Mouse (Mus musculus) heart, adult 11 months (tissue): ENCODE results near the gene Traf6.
A peak's percentile ranks its signal among the peaks of the same experiment; 100 is the strongest.

Source experiments
- DNase-seq: peaks from one replicate; pipeline ENCODE4 v3.0.0; 2022

Gene Traf6

DNA sequence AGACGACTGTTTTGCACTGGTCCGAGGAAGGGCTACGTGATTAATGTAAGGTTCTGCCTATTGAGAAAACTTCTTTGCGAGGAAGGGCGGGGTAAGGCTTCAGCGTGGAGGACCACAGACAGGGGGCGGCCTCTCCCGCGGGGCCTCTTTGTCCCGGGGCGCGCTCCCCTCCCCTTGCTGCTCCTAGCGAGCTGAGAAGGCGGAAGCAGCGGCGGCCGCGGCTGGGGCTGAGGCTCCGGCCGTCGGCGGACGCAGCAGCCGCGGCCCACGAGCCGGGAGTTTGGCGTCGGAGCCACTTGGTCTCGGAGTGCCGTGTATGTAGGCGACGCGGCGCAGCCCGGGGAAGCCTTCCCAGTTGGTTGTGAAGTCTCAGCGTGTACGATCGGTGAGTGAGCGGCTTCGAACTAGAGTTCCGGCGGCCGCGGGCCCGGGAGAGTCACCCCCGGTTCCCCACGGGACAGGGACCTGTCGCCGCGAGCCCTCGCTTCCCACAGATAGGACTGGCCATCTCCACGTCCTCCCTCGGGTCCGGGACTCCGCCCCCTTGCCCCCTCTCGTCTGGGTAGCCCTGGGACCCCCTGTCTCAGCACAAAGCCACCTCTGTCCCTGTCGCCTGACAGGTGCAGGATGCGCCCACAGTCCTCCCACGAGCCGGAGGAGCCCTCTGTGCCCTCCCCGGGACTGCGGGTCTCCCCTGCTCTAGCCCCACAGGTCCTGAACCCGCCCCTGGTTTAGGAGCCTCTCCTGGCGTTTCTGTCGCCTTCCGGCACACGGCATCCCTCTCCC lies at the start of gene Traf6:
Traf6 (plus strand) TSS at position 194 of the 786 bp plus-strand sequence.
- DNase-seq = peak; percentile 99

GRCm38 (mm10) chr2:101638979-101639839 lies 39.0 kb upstream of the Traf6 start:
- DNase-seq = no peak

DNA sequence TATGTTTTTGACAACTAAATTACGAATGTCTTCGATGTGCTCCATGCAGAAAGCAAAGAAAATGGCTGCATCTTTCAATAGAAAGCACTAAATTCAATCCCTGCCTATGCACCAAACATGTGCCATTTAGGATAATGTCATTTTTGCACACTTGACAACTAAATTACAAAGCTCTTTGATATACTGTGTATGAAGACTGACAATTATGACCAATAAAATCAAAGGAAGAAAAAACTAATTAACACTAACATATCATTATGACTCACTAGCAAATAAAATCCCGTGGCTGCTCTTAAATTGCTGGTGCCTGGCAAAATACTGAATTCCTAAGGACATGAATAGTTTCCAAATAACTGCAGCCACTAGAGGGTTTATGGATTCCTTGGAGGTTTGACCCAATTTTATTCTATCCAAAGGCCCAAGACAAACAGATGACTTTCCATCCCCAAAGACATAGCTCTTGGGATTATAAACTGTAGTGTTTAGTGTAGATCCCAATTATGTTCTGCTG lies 38.3 kb upstream of the Traf6 start:
- no peak for DNase-seq

DNA sequence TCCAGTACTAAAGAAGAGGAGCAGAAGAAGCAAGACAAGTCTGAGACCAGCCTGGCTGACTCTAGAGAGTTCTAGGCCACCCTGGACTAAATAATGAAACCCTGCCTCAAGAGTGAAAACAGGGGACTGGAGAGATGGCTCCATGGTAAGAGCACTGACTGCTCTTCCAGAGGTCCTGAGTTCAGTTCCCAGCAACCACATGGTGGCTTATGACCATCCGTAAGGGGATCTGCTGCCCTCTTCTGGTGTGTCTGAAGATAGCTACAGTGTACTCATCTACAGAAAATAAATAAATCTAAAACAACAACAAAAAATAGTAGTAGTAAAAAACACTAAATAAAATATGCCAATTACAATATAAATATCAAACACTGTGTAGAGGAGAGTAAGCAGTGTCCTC lies 32.4 kb upstream of the Traf6 start:
- DNase-seq = no peak

- DNase-seq = peak; percentile 61
These were observed 29.9 kb upstream of the Traf6 start for GRCm38 (mm10) chr2:101648361-101648760.

DNA sequence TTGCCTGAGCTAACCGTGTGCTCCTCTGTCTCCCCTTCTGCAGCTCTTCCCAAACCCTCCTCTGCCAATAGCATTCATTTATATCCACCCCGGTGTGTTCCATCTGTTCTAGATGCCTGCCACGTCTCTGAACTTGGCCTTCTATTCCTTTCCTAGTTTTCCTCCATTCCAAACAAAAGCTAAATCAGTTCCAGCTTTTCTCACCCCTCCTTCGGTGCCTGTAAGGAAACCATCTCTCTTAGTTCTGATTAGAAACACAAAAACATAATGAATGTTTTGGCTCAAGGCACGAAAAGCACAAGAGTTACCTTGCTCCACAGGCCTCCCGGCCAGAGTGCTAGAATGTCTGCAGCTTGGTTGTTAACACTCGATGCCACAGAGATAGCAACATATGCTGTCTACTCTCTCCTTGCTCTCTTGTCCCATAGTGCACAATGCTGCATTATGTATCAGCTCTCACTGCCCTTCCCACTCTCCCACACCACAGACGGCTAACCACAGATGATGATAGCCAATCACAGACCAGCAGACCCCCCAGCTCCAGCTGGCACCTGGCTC lies 29.0 kb upstream of the Traf6 start, which contains the start of the genes Rag1 and B230118H07Rik:
Rag1 (minus strand) TSS at position 388 of the 558 bp plus-strand sequence.
B230118H07Rik (minus strand) TSS at position 419 of the 558 bp plus-strand sequence.
- DNase-seq = no peak

DNA sequence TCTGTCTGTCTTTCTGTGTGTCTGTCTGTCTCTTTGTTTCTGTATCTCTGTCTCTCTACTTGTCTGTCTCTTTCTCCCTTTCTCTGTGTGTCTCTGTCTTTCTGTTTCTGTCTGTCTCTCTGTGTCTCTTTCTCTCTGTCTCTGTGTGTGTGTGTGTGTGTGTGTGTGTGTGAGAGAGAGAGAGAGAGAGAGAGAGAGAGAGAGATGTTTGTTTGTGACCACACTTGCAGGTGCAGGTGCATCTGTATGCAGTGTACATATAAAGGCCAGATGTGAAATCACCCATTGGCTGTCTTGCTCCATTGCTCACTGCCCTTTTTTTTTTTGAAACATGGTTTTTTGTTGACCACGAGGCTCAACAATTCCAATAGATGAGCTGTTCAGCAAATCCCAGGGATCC lies 27.8 kb upstream of the Traf6 start:
- DNase-seq = peak; percentile 8

DNA sequence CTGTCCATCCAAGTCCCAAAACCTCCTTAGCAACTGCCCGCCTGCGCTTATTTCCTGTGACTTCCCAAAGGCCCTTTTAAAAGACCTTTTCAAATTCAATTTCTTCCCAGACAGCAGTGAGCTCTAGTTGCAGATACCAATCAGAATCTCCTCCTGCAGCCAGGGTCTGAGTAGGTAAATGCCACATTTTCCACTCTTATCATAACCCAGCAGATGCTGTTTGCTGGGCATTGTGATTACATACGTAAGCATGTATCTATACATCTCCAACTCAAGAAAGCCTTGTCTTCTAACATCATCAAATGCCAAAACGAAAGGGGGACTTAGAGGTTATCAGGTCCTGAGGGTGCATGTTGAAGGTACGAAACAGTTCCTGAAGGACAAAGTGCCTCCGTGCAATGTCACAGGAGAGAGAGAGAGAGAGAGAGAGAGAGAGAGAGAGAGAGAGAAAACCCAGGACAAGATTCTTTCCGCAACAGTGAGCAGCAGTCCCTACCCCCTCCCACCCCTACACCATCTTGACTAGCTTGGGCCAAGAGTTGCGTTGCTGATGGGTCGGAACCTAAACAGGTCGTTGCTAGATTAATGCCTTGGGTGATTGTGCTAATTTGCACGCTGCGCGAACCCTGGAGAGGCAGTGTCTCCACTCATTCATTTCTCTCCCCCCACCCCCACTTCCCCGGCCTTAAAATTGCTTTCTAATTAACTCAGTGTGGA lies 25.9 kb upstream of the Traf6 start:
- DNase-seq = no peak

DNA sequence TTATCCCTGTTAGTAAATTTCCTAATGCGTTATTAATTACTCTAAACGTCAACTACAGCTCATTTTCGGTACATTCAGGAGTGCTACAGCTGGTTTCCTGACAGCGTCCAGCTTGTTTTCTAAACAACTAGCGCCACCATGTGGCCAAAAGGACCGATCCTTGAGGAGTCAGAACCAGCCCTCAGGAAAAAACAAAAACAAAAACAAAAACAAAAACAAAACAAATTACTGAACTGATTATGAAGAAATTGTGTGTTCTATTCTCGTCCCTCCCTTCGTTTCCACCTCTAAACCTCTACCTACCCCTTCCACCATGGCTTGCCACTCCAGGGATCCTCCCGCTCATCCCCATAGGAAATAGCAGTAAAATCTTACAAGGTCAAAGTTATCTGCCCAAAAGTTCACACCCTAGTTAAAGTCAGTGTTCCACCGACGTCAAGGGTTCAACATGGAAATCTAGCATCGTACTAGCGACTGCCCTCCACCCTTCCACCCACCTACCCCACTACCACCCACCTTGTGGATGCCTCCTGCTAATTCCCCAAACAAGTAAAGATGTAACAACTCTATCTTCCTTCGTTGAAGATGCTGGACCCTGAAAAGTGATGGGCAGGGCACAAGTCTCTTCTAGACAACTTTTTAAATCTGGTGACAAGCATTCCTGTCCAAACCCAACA lies 25.2 kb upstream of the Traf6 start:
- no peak for DNase-seq

- peak; percentile 41 for DNase-seq
These were observed 17.7 kb upstream of the Traf6 start for GRCm38 (mm10) chr2:101660536-101660935.

DNA sequence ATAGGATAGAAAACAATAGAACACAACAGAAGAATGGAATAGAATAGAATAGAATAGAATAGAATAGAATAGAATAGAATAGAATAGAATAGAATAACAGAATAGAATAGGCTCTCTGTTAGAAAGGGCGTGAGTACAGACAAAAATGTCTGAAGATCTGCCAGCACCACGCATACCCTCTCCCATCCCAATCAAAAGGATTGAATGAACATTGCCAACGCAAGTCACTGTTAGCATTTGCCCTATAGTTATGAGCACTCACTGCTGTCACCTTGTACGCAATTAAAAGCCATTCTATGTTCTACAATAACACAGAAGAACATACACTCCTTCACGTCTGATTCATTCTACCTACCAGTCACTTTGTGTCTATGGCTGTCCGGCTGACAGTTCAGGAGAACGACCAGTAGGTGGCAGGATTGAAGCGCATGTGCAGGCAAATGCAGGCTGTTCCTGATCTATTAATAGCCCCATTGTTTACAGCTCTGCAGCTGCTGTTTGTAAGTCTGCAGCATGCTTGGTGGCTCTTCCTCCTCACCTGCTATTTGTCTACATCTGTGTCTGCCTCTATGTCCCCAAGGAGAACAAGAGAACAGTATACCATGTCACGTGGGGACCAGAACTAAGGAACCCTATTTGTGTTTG lies 13.0 kb upstream of the Traf6 start:
- DNase-seq = peak; percentile 95

DNA sequence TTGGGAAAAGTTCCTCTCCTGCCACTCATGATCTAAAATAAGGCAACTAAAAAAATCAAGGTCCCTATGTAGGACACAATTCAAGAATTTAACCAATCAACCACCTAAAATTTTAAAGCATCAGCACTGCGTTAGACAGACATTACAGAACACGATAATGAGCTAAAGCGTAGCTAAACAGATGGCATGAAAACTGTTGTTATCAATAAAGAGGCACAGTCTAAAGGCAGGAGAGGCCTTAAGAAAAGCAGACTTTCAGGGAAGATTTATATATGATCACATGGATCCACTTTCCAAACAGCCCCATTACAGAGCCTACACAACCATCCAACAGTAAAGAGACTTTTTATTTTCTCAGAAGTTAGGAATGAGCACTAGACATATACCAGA lies 12.5 kb upstream of the Traf6 start:
- no peak for DNase-seq

- peak; percentile 58 for DNase-seq
These were observed 9.5 kb upstream of the Traf6 start for GRCm38 (mm10) chr2:101668751-101669150.

DNA sequence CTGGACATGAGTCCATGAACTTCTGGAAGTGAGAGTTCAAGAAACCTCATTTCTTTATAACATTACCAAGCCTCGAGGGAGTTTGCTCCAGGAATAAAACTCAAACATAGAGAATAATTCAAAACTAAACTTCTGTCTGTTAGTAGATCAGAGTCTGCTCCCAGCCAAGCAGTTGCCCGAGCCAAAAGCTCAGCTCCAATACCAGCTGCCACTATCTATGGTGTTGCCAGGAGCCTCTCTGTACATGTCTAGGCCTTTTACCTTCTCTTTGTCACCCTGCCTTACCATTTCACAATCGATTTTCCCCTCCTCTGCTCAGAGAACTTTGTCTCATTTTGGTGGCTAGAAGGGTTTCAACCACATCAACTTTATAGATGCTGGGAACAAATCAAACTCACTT lies 4.7 kb upstream of the Traf6 start:
- peak; percentile 39 for DNase-seq

- DNase-seq = peak; percentile 67
These were observed 1.0 kb downstream of the Traf6 start for GRCm38 (mm10) chr2:101679164-101679784.

DNA sequence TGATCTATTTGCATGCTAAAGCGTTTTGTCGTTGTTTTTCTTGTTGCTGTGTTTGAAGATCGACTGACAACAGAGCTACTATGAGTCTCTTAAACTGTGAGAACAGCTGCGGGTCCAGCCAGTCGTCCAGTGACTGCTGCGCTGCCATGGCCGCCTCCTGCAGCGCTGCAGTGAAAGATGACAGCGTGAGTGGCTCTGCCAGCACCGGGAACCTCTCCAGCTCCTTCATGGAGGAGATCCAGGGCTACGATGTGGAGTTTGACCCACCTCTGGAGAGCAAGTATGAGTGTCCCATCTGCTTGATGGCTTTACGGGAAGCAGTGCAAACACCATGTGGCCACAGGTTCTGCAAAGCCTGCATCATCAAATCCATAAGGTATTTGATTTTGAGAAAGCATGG lies 6.2 kb downstream of the Traf6 start:
- peak; percentile 93 for DNase-seq

DNA sequence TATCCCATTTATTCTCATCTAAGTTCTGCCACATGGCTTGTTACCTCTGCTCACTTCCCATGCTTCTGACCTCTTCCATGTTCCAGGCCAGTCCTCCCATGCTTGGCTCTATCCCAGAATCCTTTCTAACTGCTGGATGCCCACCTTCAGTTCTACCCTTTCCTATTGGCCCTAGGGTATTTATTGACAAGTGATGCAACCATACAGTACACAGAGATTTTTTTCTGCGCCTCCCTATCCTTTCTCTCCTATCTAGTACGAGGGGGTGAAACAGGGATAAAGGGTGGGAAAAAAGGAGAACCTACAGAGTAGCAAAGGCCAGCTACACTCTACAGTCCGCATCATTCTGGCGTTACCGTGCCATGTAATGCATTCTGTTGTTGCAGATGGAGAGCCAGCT lies 9.8 kb downstream of the Traf6 start:
- DNase-seq = peak; percentile 65

- DNase-seq = peak; percentile 68
These were observed 12.1 kb downstream of the Traf6 start for GRCm38 (mm10) chr2:101690252-101690827.

DNA sequence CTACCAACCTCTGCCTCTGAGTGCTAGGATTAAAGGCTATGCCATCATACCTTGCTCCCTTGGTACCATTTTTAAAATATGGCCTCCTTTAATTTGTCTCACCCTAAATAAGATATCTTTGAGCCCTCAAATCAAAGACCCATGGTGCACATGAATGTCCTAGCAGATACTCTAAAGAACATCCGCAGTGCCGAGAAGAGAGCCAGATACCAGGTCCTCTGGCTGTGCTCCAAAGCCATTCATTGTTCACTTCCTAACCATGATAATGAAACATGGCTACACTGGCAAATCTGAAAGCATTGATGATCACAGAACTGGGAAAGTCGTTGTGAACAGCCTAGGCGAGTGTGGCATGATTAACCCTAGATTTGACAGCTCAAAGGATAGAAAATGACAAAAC lies 14.8 kb downstream of the Traf6 start:
- peak; percentile 59 for DNase-seq

GRCm38 (mm10) chr2:101693577-101694215 lies 15.5 kb downstream of the Traf6 start:
- peak; percentile 43 for DNase-seq
